Mouse (Mus musculus) neural tube, embryonic 12.5 days (tissue): ENCODE data around the gene Exo1. TPM values are rescaled to one million over a fixed set of nuclear protein-coding genes. Genes with fewer than 3 reads are reported as not detected.
A peak's percentile ranks its signal among the peaks of the same experiment; 100 is the strongest.

Source experiments
- ATAC-seq: fragments of 200-750 bp; cut with Nextera tagmentation; 2 replicates; pipeline ENCODE4 v1.8.0; 2017; ENCODE audit warnings: low read depth, mild to moderate bottlenecking, moderate TSS enrichment, moderate library complexity; ENCODE audit not compliant: low FRiP score
- H3K27ac ChIP-seq: fragments of 300-500 bp; sonication (generic); 2 replicates; pipeline ENCODE4 v1.5.1; 2016
- H3K27me3 ChIP-seq: fragments of 300-500 bp; sonication (generic); replicated peaks from 2 replicates; pipeline ENCODE4 v1.6.1; 2016; ENCODE audit warnings: mild to moderate bottlenecking
- H3K36me3 ChIP-seq: fragments of 300-500 bp; sonication (generic); 2 replicates; pipeline ENCODE4 v1.6.1; 2016; ENCODE audit warnings: mild to moderate bottlenecking
- H3K4me1 ChIP-seq: fragments of 300-500 bp; sonication (generic); 2 replicates; pipeline ENCODE4 v1.6.1; 2016
- H3K4me2 ChIP-seq: fragments of 300-500 bp; sonication (generic); replicated peaks from 2 replicates; pipeline ENCODE4 v1.6.1; 2016; ENCODE audit warnings: mild to moderate bottlenecking
- H3K4me3 ChIP-seq: fragments of 300-500 bp; sonication (generic); 2 replicates; pipeline ENCODE4 v1.5.1; 2016
- H3K9ac ChIP-seq: fragments of 300-500 bp; sonication (generic); 2 replicates; pipeline ENCODE4 v1.6.1; 2016; ENCODE audit warnings: mild to moderate bottlenecking
- H3K9me3 ChIP-seq: fragments of 300-500 bp; sonication (generic); 2 replicates; pipeline ENCODE4 v1.6.1; 2016; ENCODE audit warnings: mild to moderate bottlenecking
- WGBS: fragments of 180-500 bp; shearing (Covaris S2); methylation state at CpG from one replicate; pipeline ENCODE4 v1.1.7; 2016; 5-methylcytosine and 5-hydroxymethylcytosine counted together
- polyA plus RNA-seq: library from polyadenylated mRNA; unstranded; fragments of >200 nt; fragmentation: Nextera tagmentation; extraction: Ambion mirVana; gene quantifications from 2 replicates; pipeline ENCODE4 v1.2.1, GENCODE M21; 2016

Exo1 gene
- polyA plus RNA-seq, 1 experiment from 2014 or later = 47.1 TPM

DNA sequence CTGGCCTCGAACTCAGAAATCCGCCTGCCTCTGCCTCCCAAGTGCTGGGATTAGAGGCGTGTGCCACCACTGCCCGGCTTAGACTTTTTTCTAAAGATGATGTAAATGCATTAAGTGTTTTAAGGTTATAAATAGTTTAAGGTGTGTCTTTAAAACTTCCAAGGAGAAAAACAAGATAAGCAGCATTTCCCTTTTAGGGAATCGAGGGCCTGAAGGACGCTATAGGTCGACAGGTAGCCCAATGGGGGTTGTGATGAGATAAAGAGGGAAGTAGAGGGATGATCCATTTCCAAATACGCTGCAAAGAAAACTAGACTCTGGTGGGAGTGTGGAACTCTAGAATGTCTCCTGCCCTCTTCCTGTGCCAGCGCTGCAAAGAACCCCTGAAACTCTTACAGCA, 39.6 kb downstream of the Exo1 start, which contains the start of gene Gm38100:
Gene Gm38100 (plus strand): TSS at position 301 of the 400 bp plus-strand sequence.
- no peak within 1 kb of the TSS for H3K4me3 ChIP-seq
- ATAC-seq = no peak

DNA sequence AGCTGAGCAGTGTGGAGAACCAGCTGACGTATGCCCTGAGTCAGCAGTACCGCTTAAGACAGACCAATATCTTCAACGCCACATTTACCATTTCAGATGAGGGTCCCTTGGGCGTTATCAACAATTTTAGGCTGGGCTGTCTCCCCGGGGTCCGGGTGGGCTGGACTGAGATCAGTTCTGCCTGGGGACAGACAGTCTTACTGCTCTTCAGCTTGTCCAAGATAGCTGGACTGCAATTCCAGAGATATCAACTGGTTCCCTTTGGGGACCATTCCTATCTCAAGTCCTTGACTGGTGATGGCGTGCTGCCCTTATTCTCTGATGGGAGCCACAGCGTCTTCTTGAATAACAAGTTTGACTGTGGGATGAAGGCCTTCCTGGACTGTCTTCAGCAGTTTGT, 40.7 kb downstream of the Exo1 start:
- H3K4me2 ChIP-seq = no peak overlapping the region
- 91% methylated on average over 8 of the region's 8 CpGs for WGBS
- ATAC-seq = no peak

More for the DNA sequence above, 39.6 kb downstream of the Exo1 start, which contains the start of gene Gm38100:
- H3K9ac ChIP-seq = no peak within 1 kb of the TSS
- H3K27me3 ChIP-seq = no peaks in the 10 kb centered on the region
- no peaks in the 10 kb centered on the region for H3K9me3 ChIP-seq
- no peak within 1 kb of the TSS for H3K27ac ChIP-seq
- no peak within 1 kb of the TSS for H3K4me2 ChIP-seq
- 89% methylated on average over 9 of the region's 9 CpGs for WGBS
- no peaks in the 10 kb centered on the region for H3K4me1 ChIP-seq
- no peaks in the 10 kb centered on the region for H3K36me3 ChIP-seq

DNA sequence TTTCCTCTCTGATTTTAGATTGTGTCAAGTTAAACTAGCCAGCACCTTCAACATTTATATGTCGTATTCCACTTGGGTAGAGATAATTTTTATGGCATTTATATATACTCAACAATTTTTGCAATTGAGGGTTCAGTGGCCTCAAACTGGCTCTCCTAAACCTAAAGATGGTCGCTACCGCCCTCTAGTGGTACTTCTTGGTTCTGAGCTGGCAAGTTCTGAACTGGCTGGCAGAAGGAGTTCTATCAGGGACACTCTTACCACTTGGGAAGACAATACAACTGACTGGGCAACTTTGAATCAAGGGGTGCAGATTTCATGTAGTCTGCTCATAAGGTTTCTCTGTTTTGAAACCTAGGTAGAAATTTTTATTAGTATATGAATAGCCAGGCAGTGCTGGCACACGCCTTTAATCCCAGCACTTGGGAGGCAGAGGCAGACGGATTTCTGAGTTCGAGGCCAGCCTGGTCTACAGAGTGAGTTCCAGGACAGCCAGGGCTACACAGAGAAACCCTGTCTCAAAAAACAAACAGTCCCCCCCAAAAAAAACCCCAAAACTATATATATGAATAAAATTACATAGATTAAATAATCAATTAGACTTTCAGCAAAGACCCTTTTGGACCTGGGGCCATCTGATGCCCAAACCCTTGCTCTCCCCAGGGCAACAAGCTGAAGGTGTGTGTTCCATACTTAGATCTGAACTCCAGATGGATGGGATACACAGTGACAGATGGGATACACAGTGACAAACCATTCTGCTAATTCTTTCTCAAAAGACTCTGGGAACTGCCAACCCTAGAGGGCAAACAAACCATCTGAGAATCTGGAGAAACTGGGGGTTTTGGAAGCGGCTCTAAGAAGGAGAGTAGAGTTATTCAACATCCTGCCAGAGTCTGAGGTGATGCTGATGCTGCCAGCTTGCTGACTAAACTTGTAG, 43.7 kb downstream of the Exo1 start:
- no peaks in the 10 kb centered on the region for H3K9me3 ChIP-seq
- no peak overlapping the region for H3K4me3 ChIP-seq
- 54% methylated on average over 7 of the region's 7 CpGs for WGBS
- 0 out of 2 replicates have a peak, but pooled peaks have one; percentile 74 for ATAC-seq
- H3K36me3 ChIP-seq = no peaks in the 10 kb centered on the region
- no peak overlapping the region for H3K9ac ChIP-seq
- no peak overlapping the region for H3K4me2 ChIP-seq
- H3K27ac ChIP-seq = no peak overlapping the region
- H3K4me1 ChIP-seq = no peaks in the 10 kb centered on the region
- H3K27me3 ChIP-seq = no peaks in the 10 kb centered on the region

More for the DNA sequence above, 40.7 kb downstream of the Exo1 start:
- Histone ChIP-seq H3K9me3 (no peaks in the 10 kb centered on the region), H3K27ac (no peak overlapping the region), H3K27me3 (no peaks in the 10 kb centered on the region), H3K9ac (no peak overlapping the region), H3K4me3 (no peak overlapping the region), H3K36me3 (no peaks in the 10 kb centered on the region), H3K4me1 (no peaks in the 10 kb centered on the region)

GRCm38 (mm10) chr1:175931391-175931790, 51.0 kb downstream of the Exo1 start:
- no peaks in the 10 kb centered on the region for H3K27me3 ChIP-seq
- H3K9ac ChIP-seq = no peak overlapping the region
- H3K4me1 ChIP-seq = no peaks in the 10 kb centered on the region
- no peak for ATAC-seq
- no peak overlapping the region for H3K4me3 ChIP-seq
- no peak overlapping the region for H3K4me2 ChIP-seq
- no peak overlapping the region for H3K27ac ChIP-seq
- 95% methylated on average over 5 of the region's 5 CpGs for WGBS
- no peaks in the 10 kb centered on the region for H3K9me3 ChIP-seq
- no peaks in the 10 kb centered on the region for H3K36me3 ChIP-seq

DNA sequence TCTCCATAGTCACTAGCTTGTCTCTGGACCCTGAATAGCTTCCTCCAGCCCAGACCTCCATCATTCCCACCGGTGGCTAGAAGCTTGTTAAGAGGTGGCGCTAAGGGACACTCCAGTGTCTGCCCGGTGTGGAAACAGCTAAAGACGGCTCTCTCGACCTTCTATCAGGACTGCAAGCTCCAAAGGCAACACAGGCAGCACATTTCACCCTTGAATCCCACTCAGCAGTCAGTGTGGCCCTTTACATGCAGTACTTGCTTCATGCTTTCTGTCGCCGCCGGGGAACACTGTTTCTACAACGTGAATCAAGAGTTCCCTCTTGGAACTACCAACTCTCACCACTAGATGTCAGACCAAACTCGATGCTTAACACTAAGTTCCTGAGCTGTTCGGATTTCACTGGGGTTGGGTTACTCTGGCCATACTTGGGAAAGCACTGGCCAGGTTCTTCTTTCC, 55.9 kb downstream of the Exo1 start:
- no peaks in the 10 kb centered on the region for H3K4me1 ChIP-seq
- peak; percentile 69 for ATAC-seq
- H3K4me3 ChIP-seq = no peak overlapping the region
- H3K4me2 ChIP-seq = peak overlapping the region; percentile 45
- no peak overlapping the region for H3K9ac ChIP-seq
- no peaks in the 10 kb centered on the region for H3K9me3 ChIP-seq
- 14% methylated on average over 11 of the region's 11 CpGs for WGBS
- H3K27me3 ChIP-seq = no peaks in the 10 kb centered on the region
- no peak overlapping the region for H3K27ac ChIP-seq
- H3K36me3 ChIP-seq = no peaks in the 10 kb centered on the region

DNA sequence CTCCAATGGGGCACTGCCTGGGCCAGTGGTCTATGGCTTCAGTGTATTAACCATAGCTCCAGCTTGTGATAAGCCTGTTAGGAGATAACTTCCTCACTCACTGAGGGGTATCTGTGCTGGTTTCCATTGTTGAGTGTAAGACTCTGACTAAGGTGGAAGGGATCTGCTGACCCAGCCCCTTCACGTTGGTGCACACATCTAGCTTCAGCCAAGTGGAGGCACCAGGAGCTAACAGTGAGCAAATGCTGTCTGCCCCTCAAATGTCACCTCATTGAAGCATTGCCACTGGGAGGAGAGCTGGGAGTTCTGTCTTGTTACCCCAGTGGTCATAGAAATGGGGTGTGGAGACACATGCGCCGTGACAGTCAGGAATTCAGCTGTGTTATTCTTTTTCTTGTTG, 58.4 kb downstream of the Exo1 start:
- Histone ChIP-seq H3K4me3 (no peak overlapping the region), H3K36me3 (no peaks in the 10 kb centered on the region), H3K4me2 (no peak overlapping the region), H3K27me3 (no peaks in the 10 kb centered on the region), H3K27ac (no peak overlapping the region), H3K4me1 (no peaks in the 10 kb centered on the region), H3K9me3 (no peaks in the 10 kb centered on the region), H3K9ac (no peak overlapping the region)
- ATAC-seq = no peak
- 87% methylated on average over 3 of the region's 3 CpGs for WGBS

DNA sequence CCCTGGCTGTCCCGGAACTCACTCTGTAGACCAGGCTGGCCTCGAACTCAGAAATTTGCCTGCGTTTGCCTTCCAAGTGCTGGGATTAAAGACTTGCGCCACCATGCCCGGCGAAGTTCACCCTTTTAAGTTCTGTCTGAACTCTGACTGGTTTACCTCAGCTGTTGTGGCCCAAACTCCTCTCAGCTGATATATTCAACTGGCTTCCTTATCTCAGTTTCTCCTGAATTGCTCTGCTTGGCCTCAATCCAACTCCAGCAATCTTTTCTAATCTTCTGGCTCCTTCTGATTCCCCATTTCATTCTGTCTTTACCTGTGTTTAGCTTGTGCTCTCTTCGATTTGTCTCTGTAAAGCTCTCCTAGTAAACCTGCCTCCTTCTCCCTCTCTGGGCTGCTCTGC, 62.8 kb downstream of the Exo1 start:
- no peaks in the 10 kb centered on the region for H3K27me3 ChIP-seq
- H3K9ac ChIP-seq = no peak overlapping the region
- H3K36me3 ChIP-seq = no peaks in the 10 kb centered on the region
- no peaks in the 10 kb centered on the region for H3K9me3 ChIP-seq
- H3K4me1 ChIP-seq = no peaks in the 10 kb centered on the region
- 94% methylated on average over 7 of the region's 7 CpGs for WGBS
- no peak overlapping the region for H3K27ac ChIP-seq
- no peak overlapping the region for H3K4me2 ChIP-seq
- ATAC-seq = no peak
- no peak overlapping the region for H3K4me3 ChIP-seq

DNA sequence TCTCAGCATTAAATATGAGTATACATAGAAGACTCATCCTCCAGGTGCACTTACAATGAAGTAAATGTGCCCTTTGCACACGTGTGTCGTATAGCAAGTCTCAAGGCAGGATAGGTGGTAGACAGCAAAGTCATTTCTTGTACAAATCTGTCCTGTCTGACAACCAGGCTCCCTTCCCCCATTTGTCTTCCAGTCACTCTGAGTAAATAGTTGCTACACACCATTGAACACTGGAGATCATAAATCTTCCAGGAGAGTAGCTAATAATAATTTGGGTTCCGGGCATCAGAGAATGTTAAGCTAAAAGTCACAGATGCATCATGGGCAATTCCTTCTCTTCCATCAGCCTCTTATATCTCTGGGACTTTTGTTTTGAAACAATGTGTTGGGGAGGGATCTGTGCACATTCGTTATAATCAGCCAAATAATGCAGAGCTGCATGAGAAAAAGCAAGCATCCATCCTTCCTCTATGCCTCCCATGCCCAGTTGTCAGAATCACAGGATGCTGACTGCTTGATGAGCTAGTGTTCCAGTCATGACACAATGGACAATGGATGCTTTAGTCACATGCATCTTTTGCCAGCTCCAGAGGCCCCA, 66.4 kb downstream of the Exo1 start:
- H3K36me3 ChIP-seq = no peaks in the 10 kb centered on the region
- no peaks in the 10 kb centered on the region for H3K27me3 ChIP-seq
- no peak overlapping the region for H3K4me3 ChIP-seq
- peak; percentile 45; the same call in 1 of the 2 replicates for ATAC-seq
- no peaks in the 10 kb centered on the region for H3K4me1 ChIP-seq
- H3K27ac ChIP-seq = no peak overlapping the region
- H3K9me3 ChIP-seq = no peaks in the 10 kb centered on the region
- H3K4me2 ChIP-seq = no peak overlapping the region
- WGBS = 59% methylated on average over 4 of the region's 4 CpGs
- no peak overlapping the region for H3K9ac ChIP-seq

DNA sequence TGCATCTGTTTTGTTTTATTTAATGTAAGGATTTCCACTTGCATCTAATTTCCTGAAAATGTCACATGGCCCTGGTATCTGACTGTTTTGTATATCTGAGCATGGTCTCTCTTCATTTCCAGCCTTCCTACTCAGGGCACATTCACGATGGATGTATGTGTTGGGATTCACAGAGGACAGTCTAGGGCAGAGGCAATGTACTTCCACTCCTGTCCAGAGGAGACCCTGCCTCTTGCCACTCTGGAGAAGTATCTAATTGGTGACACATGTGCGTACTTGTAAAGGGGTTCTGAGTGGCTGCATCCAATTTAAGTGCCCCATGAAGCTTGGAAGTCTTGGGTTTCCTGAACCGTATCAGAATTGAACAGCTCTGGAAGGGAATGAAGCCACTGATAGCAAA, 70.0 kb downstream of the Exo1 start:
- no peak overlapping the region for H3K4me2 ChIP-seq
- H3K27me3 ChIP-seq = no peaks in the 10 kb centered on the region
- H3K4me3 ChIP-seq = no peak overlapping the region
- no peaks in the 10 kb centered on the region for H3K36me3 ChIP-seq
- H3K9ac ChIP-seq = no peak overlapping the region
- ATAC-seq = no peak
- H3K4me1 ChIP-seq = no peaks in the 10 kb centered on the region
- 79% methylated on average over 3 of the region's 3 CpGs for WGBS
- no peak overlapping the region for H3K27ac ChIP-seq
- H3K9me3 ChIP-seq = 0 out of 2 replicates have a peak, but pooled peaks cover 4% of the 10 kb centered on the region

DNA sequence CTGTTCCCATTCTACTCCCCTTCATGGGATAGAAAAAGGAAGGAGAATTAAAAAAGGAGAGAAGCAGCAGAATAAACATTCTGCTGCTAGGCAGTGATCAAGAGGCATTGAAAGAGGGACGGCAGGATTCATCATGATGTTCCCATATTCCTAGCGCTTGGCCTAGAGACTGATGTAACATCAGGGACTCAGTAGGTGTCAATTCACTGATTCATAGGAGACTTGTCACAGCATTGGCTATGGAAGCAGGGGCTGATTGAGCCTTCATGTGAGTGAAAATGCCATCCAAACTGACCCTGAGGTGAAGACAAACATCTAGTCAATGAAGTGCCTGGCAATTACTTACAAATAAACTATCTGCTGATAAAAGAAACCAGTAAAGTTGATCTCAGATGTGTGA, 70.5 kb downstream of the Exo1 start:
- no peak overlapping the region for H3K4me3 ChIP-seq
- H3K27ac ChIP-seq = no peak overlapping the region
- H3K27me3 ChIP-seq = no peaks in the 10 kb centered on the region
- no peaks in the 10 kb centered on the region for H3K4me1 ChIP-seq
- WGBS = 93% methylated on average over 2 of the region's 2 CpGs
- no peaks in the 10 kb centered on the region for H3K36me3 ChIP-seq
- no peak for ATAC-seq
- H3K9me3 ChIP-seq = 0 out of 2 replicates have a peak, but pooled peaks cover 4% of the 10 kb centered on the region
- no peak overlapping the region for H3K4me2 ChIP-seq
- H3K9ac ChIP-seq = no peak overlapping the region

GRCm38 (mm10) chr1:175961786-175962185, 81.4 kb downstream of the Exo1 start:
- Histone ChIP-seq H3K9me3 (no peaks in the 10 kb centered on the region), H3K9ac (no peak overlapping the region), H3K4me1 (no peaks in the 10 kb centered on the region), H3K4me3 (no peak overlapping the region), H3K27me3 (no peaks in the 10 kb centered on the region), H3K27ac (no peak overlapping the region), H3K4me2 (no peak overlapping the region), H3K36me3 (no peaks in the 10 kb centered on the region)
- no peak for ATAC-seq
- 84% methylated on average over 2 of the region's 2 CpGs for WGBS
